ENCODE assay signal across 9 mouse cellular contexts in the genomic region with DNA sequence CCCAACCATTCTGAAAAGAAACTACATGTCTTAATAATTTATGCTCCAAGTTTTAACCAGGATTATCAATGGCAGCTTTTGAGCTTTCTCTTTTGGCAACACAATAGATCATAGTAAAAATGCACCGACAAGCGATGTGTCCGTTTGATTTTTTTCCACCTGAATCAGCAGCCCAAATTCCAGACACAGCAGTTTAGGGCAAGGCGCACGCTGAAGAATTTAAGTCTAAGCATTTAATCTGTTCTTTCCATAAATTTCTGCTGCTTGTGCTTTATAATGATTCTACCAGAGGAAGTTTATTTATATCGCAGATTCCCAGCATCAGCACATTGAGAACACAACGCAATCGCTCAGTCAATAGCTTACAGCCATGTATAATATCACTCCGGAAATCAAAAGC.
DNase-seq lines count a peak whose midpoint lies in the region; ATAC-seq and TF ChIP-seq lines count a peak whose summit lies in the region.
"Had no signal": no experiment of that assay in that cellular context is flagged by ENCODE, and none has a peak within 500 bp of the region (broad histone marks: within the 10 kb centered on the region; RNA-seq: fewer than 3 reads in every experiment).

No protein-coding gene starts in this region.

- no peaks in the 10 kb centered on the region; the same call in 1 of the 2 replicates for H3K4me1 ChIP-seq in liver, adult 2 months (ENCODE audit: control insufficient read depth, insufficient read depth, low read length)
- H3K4me1 ChIP-seq in forebrain, embryonic 13.5 days, result peaks cover 32% of the 10 kb centered on the region
- peaks cover 15% of the 10 kb centered on the region for H3K4me1 ChIP-seq in limb, embryonic 12.5 days (replicated peaks)
- H3K4me1 ChIP-seq in neural tube, embryonic 14.5 days (ENCODE audit: control insufficient read depth, insufficient read depth, low read length), result peaks cover 7% of the 10 kb centered on the region; the same call in 1 of the 2 replicates

- no peak overlapping the region for H3K9ac ChIP-seq in liver, adult 2 months (ENCODE audit: low read depth, low read length)
- no peak overlapping the region for H3K9ac ChIP-seq in forebrain, embryonic 13.5 days
- no peak overlapping the region for H3K9ac ChIP-seq in limb, embryonic 12.5 days (replicated peaks)
- H3K9ac ChIP-seq in neural tube, embryonic 14.5 days (replicated peaks; ENCODE audit: low read depth, low read length), result no peak overlapping the region

- no peak for TF ChIP-seq POLR2A in liver, adult 2 months (IDR thresholded peaks at IDR 0.05; ENCODE audit: extremely low read depth, insufficient read depth, low read length)

- no peak overlapping the region for H3K27ac ChIP-seq in liver, adult 2 months (replicated peaks; ENCODE audit: insufficient read depth, low read depth, low read length)
- no peak overlapping the region for H3K27ac ChIP-seq in forebrain, embryonic 13.5 days
- H3K27ac ChIP-seq in limb, embryonic 12.5 days, result no peak overlapping the region
- no peak overlapping the region; the same call in 1 of the 2 replicates for H3K27ac ChIP-seq in neural tube, embryonic 14.5 days (ENCODE audit: low read depth, low read length)
- H3K27ac ChIP-seq: macrophage had no signal

- peak overlapping the region; percentile 52 for H3K4me2 ChIP-seq in forebrain, embryonic 13.5 days
- H3K4me2 ChIP-seq in limb, embryonic 12.5 days, result peak overlapping the region; percentile 48
- peak overlapping the region; percentile 35 for H3K4me2 ChIP-seq in neural tube, embryonic 14.5 days (ENCODE audit: low read depth, low read length)

- H3K9me3 ChIP-seq in forebrain, embryonic 13.5 days (replicated peaks), result no peaks in the 10 kb centered on the region
- no peaks in the 10 kb centered on the region for H3K9me3 ChIP-seq in limb, embryonic 12.5 days
- no peaks in the 10 kb centered on the region for H3K9me3 ChIP-seq in neural tube, embryonic 14.5 days (ENCODE audit: control insufficient read depth, low read length)

- H3K79me2 ChIP-seq in liver, adult 2 months (ENCODE audit: control insufficient read depth, insufficient read depth, low read length), result no peaks in the 10 kb centered on the region

- TF ChIP-seq CTCF in liver, adult 2 months (IDR thresholded peaks at IDR 0.05; ENCODE audit: low read depth, low read length), result no peak

- H3K27me3 ChIP-seq in liver, adult 2 months (ENCODE audit: control insufficient read depth, insufficient read depth, low read length), result 0 out of 2 replicates have a peak, but pooled peaks cover 2% of the 10 kb centered on the region
- no peaks in the 10 kb centered on the region for H3K27me3 ChIP-seq in forebrain, embryonic 13.5 days
- H3K27me3 ChIP-seq in limb, embryonic 12.5 days, result no peaks in the 10 kb centered on the region
- no peaks in the 10 kb centered on the region for H3K27me3 ChIP-seq in neural tube, embryonic 14.5 days (ENCODE audit: control insufficient read depth, insufficient read depth, low read length)

- peak overlapping the region; percentile 11; the same call in 1 of the 2 replicates for H3K4me3 ChIP-seq in liver, adult 2 months (ENCODE audit: insufficient read depth, low read depth, low read length)
- H3K4me3 ChIP-seq in forebrain, embryonic 13.5 days, result peak overlapping the region; percentile 23
- no peak overlapping the region for H3K4me3 ChIP-seq in limb, embryonic 12.5 days (replicated peaks)
- H3K4me3 ChIP-seq in neural tube, embryonic 14.5 days (ENCODE audit: low read depth, low read length), result peak overlapping the region; percentile 11; the same call in 1 of the 2 replicates

- H3K36me3 ChIP-seq in liver, adult 2 months (ENCODE audit: control insufficient read depth, insufficient read depth, low read length), result no peaks in the 10 kb centered on the region
- H3K36me3 ChIP-seq in forebrain, embryonic 13.5 days (ENCODE audit: poor library complexity, severe bottlenecking), result peaks cover 4% of the 10 kb centered on the region; the same call in 1 of the 2 replicates
- H3K36me3 ChIP-seq in limb, embryonic 12.5 days, result no peaks in the 10 kb centered on the region
- no peaks in the 10 kb centered on the region for H3K36me3 ChIP-seq in neural tube, embryonic 14.5 days (ENCODE audit: control insufficient read depth, insufficient read depth, low read length)

- no peak for ATAC-seq in forebrain, embryonic 13.5 days
- ATAC-seq in limb, embryonic 12.5 days (ENCODE audit: insufficient number of reproducible peaks, insufficient read depth, low FRiP score, low TSS enrichment, low read depth), result no peak
- peak; percentile 7 for ATAC-seq in neural tube, embryonic 14.5 days (ENCODE audit: low read depth)

- DNase-seq in liver, adult 2 months (ENCODE audit: extremely low read depth, low read depth, low spot score), result no peak
- no peak for DNase-seq in liver
- DNase-seq in layer of hippocampus, adult 9-11 months, result no peak
- no peak for DNase-seq in cerebellum, postnatal 25 days
- no peak for DNase-seq in c-Kit-positive CD71-positive TER-119-positive erythroid progenitor cells, embryonic 14.5 days (ENCODE audit: low spot score)

- 53% methylated on average over 9 of the region's 9 CpGs for WGBS in liver, adult 2 months
- 43% methylated on average over 9 of the region's 9 CpGs for WGBS in forebrain, embryonic 13.5 days
- WGBS in limb, embryonic 12.5 days, result 55% methylated on average over 9 of the region's 9 CpGs
- 27% methylated on average over 9 of the region's 9 CpGs for WGBS in neural tube, embryonic 14.5 days
